Mouse (Mus musculus) right cerebral cortex, postnatal 25 days (tissue): ENCODE results near the gene Atp6v0b.

ENCODE experiments used
- DNase-seq: peaks from one replicate; pipeline ENCODE4 v3.0.0; 2022

The Atp6v0b gene

DNA sequence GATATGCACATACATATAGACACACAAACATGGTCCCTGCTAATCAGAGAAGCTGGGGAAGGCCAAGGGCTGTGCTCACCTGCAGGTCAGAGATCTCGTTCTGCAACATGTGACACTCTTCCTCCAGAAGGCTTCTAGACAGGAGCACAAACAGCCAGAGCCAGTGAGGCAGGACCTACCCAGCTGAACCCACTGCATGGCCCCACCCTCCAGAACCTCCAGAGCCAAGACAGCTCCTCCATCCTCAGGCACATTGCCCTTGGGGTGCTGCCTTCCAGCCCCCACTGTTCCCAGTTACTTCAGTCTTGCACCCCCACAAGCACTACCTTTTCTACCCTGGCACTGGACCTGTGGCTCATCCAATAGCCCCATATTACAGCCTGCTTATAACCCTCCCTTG is 16.7 kb downstream of the Atp6v0b start:
- DNase-seq, result no peak

GRCm38 (mm10) chr4:117869317-117869716 is 17.8 kb downstream of the Atp6v0b start:
- no peak for DNase-seq

DNA sequence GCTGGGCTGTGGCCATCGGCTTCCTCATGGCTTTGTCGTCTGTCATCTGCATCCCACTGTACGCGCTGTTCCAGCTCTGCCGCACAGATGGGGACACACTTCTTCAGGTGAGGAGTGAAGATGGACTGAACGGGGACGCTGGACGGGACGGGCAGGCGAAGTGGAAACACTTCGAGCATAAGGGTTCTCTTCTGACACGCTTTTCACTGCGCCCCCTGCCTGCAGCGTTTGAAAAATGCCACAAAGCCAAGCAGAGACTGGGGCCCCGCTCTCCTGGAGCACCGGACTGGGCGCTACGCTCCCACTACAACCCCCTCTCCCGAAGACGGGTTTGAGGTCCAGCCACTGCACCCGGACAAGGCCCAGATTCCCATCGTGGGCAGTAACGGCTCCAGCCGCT is 19.3 kb downstream of the Atp6v0b start:
- DNase-seq, result no peak

DNA sequence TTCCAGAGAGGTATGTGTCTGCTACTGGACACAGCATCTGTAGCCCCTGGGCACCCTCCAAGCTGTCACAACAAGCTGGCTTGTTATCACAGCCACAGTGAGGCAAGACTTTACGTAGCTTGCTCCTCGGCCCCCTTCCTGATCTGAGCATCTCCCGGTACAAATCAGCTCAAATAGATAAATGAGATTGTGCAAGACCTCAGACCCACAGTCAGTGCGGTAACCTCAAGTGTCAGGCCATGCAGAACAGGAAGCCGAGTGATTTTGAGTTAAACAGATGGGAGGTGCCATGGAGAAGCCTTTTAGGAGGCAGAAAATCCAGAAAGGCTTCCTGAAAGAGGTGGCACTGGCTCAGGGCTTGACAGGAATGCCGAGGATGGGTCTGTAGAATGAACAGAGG is 20.1 kb downstream of the Atp6v0b start:
- DNase-seq, result no peak

GRCm38 (mm10) chr4:117866083-117866482 is 21.1 kb downstream of the Atp6v0b start:
- no peak for DNase-seq

DNA sequence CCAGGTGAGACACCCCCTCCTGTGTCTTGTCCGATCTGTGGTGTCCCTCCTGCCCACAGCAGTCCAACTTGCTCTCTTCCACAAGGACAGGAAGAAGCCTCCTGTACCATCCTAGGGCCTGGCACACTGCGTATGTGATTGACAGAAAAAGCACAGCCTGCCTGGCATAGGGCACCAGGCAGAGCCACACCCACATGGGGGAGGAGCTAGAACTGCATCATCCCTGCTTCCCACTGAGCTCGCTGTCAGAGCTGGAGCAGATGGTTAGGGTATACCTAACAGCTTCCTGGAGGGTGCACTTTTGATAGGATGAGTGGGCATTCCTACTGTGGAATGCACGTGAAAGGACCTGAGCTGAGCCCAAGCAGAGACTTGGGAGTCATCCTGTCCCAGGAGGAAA is 24.3 kb downstream of the Atp6v0b start:
- DNase-seq, result peak; percentile 66

- DNase-seq, result no peak
Measured at GRCm38 (mm10) chr4:117860570-117860969, 26.6 kb downstream of the Atp6v0b start.

GRCm38 (mm10) chr4:117858794-117859193 is 28.3 kb downstream of the Atp6v0b start:
- peak; percentile 56 for DNase-seq

DNA sequence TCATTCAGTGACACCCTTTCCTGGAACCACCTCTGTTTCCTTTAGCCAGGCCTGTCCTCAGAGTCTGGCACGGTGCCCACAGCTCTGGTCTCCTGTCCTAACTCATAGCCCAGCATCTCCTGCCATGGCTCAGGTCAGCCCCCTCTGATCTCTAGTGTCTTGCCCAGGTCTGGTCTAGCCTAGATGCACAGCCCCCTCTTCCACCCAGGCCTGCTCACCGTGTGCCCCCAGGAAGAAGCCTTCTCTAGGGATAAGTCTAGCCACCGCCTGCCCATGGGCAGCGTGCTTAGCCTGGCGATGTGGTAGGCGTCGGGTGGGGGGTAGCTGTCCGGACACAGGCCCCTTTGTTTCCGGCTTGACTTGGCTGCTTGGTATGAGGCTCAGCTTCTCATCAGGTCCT is 32.0 kb downstream of the Atp6v0b start:
- no peak for DNase-seq

GRCm38 (mm10) chr4:117852152-117852868 is 34.8 kb downstream of the Atp6v0b start:
- DNase-seq, result no peak

DNA sequence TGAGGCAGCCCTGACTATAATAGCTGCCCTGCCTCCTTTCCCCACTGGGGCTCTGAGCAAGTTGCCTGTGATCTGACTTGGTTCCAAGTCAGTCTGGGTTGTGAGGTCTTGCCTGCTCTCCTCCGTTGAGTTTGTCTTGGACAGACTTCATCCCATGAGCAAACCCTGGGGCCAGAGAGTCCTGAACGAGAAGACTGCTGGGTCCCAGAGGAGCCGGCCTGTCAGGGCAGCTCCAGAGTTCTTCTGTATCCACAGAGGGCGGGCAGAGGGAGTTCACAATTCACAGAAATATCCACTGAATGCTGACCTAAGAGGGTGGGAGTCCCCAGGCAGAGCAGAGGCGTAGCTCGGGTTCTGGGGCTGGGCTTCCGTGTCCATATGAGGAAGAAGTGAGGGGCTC is 36.3 kb downstream of the Atp6v0b start:
- no peak for DNase-seq

GRCm38 (mm10) chr4:117850176-117850575 is 37.0 kb downstream of the Atp6v0b start:
- DNase-seq, result no peak

- DNase-seq, result no peak
Measured at GRCm38 (mm10) chr4:117849506-117849905, 37.6 kb downstream of the Atp6v0b start.

GRCm38 (mm10) chr4:117849063-117849462 is 38.1 kb downstream of the Atp6v0b start:
- no peak for DNase-seq

GRCm38 (mm10) chr4:117847011-117847410 is 40.1 kb downstream of the Atp6v0b start:
- DNase-seq, result no peak

GRCm38 (mm10) chr4:117846261-117846660 is 40.9 kb downstream of the Atp6v0b start:
- DNase-seq, result no peak

DNA sequence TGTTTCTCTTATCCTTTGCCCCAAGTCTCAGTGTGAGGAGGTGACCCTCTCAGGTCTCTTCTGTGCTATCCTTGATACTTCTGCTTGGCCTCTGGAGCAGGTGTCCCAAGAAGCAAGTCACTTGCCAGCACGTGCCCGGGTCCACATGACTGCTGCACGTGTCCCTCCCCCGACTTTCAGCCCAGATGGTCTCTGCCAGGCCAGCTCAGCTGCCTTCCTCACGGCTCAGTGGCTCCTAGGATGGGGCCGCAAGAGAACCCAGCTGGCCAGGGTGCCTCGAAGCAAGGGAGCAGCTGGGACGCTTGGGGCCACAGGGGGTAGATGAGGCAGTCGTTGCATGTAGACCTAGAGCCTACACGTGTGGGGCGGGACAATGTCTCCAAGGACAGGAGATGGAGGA is 41.8 kb downstream of the Atp6v0b start:
- DNase-seq, result no peak

DNA sequence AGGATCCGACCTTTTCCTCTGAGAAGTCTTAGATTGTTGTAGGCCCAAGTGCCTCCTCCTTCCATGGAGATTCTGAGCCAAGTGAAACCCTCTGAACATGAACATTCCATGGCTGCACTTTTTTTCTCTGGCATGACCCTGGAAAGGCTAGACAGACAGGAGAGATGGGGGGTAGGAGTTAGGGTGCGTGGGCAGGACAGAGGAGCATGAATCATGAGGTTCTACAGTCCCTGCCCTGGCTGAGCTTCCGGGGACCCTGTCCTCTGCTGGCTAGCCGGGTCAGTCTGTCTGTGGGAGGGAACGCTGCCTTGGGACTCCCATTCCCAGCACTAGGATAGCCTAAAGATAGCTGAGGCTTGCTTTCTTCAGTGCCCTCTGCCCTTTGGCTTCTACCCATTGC is 42.7 kb downstream of the Atp6v0b start:
- DNase-seq, result no peak

- no peak for DNase-seq
Measured at GRCm38 (mm10) chr4:117843101-117843500, 44.0 kb downstream of the Atp6v0b start.

- no peak for DNase-seq
Measured at GRCm38 (mm10) chr4:117841566-117841965, 45.6 kb downstream of the Atp6v0b start.

GRCm38 (mm10) chr4:117840821-117841220 is 46.3 kb downstream of the Atp6v0b start:
- no peak for DNase-seq

DNA sequence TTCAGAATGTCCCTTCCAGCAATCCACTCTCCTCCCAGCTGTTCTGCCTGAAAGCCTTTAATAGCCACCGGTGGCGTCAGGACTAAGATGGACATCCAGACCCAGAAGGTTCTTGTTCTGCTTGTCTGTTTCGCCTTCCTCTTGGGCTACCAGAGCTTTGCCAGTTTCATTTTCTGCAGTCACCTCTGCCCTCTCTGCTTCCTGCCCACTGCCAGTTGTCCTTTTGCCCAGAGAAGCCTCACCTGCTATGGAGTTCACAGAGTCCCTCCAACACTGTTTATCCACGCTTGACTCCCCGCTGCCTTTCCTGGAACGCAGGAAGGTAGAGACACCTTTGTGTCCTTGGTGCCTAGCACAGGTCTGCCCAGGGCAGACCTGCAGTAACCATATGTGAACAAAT is 47.8 kb downstream of the Atp6v0b start:
- no peak for DNase-seq

DNA sequence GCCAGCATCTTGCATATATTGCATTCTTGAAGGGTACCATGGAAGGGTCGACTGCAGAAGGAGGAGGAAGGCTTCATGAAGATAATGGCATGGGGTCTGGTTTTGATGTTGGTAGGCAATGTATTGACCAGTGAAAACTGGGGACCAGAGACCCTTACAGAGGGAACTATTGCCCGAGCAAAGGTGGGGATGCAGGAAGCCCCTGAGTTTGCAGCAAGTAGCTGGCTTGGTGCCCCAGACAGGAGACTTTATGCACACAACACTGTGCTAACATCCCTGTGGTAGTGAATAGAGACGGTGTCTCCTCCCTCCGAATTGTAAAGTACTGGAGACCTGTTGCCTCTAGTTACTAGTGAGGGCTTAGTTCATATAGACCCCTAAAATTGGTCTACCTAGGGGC is 49.9 kb downstream of the Atp6v0b start:
- DNase-seq, result no peak

- DNase-seq, result peak; percentile 90
Measured at GRCm38 (mm10) chr4:117836204-117836767, 50.8 kb downstream of the Atp6v0b start.

GRCm38 (mm10) chr4:117835531-117836111 is 51.5 kb downstream of the Atp6v0b start:
- DNase-seq, result peak; percentile 72
